Mouse (Mus musculus): ENCODE results near the gene Gm17657.

GRCm38 (mm10) chr17:29494732-29495076 lies 54.7 kb downstream of the Gm17657 start:
- TF ChIP-seq CHD2 (IDR thresholded peaks at IDR 0.05; ENCODE audit: low read depth, low read length) (no peak), MAFK (IDR thresholded peaks at IDR 0.05; ENCODE audit: insufficient read depth, low read depth, low read length) (no peak)
